Mouse (Mus musculus) kidney, embryonic 15.5 days (tissue): Measurements from ENCODE around the gene Agpat4. TPM values are rescaled to one million over a fixed set of nuclear protein-coding genes. Genes with fewer than 3 reads are reported as not detected.
"Not testable (repeated sequence)": the region's sequence is repeated elsewhere in the genome, so short reads cannot be mapped to it uniquely, and the experiment has no call there.

ENCODE experiments used
- ATAC-seq: fragments of 200-750 bp; cut with Nextera tagmentation; replicated peaks from 2 replicates; pipeline ENCODE4 v1.8.0; 2017; ENCODE audit warnings: moderate TSS enrichment; ENCODE audit not compliant: low FRiP score
- H3K27ac ChIP-seq: fragments of 300-500 bp; sonication (generic); 2 replicates; pipeline ENCODE4 v1.5.1; 2015; ENCODE audit warnings: mild to moderate bottlenecking, inconsistent platforms
- H3K27me3 ChIP-seq: fragments of 300-500 bp; sonication (generic); 2 replicates; pipeline ENCODE4 v1.6.1; 2015; ENCODE audit warnings: inconsistent platforms
- H3K36me3 ChIP-seq: fragments of 300-500 bp; sonication (generic); 2 replicates; pipeline ENCODE4 v1.6.1; 2015; ENCODE audit warnings: inconsistent platforms
- H3K4me1 ChIP-seq: fragments of 300-500 bp; sonication (generic); 2 replicates; pipeline ENCODE4 v1.6.1; 2015; ENCODE audit warnings: inconsistent platforms
- H3K4me2 ChIP-seq: fragments of 300-500 bp; sonication (generic); 2 replicates; pipeline ENCODE4 v1.6.1; 2015; ENCODE audit warnings: moderate library complexity, mild to moderate bottlenecking, inconsistent platforms
- H3K4me3 ChIP-seq: fragments of 300-500 bp; sonication (generic); replicated peaks from 2 replicates; pipeline ENCODE4 v1.5.1; 2015; ENCODE audit warnings: mild to moderate bottlenecking, inconsistent platforms
- H3K9ac ChIP-seq: fragments of 300-500 bp; sonication (generic); 2 replicates; pipeline ENCODE4 v1.6.1; 2015; ENCODE audit warnings: mild to moderate bottlenecking, inconsistent platforms
- H3K9me3 ChIP-seq: fragments of 300-500 bp; sonication (generic); replicated peaks from 2 replicates; pipeline ENCODE4 v1.6.1; 2016; ENCODE audit warnings: inconsistent platforms
- WGBS: fragments of 180-500 bp; shearing (Covaris S2); methylation state at CpG from one replicate; pipeline ENCODE4 v1.1.7; 2015; ENCODE audit warnings: mixed read lengths; 5-methylcytosine and 5-hydroxymethylcytosine counted together
- polyA plus RNA-seq: library from polyadenylated mRNA; unstranded; fragments of >200 nt; fragmentation: Nextera tagmentation; extraction: Ambion mirVana; gene quantifications from 2 replicates; pipeline ENCODE4 v1.2.1, GENCODE M21; 2015

The Agpat4 gene
- polyA plus RNA-seq, 1 experiment from 2014 or later, result 37.2 TPM

DNA sequence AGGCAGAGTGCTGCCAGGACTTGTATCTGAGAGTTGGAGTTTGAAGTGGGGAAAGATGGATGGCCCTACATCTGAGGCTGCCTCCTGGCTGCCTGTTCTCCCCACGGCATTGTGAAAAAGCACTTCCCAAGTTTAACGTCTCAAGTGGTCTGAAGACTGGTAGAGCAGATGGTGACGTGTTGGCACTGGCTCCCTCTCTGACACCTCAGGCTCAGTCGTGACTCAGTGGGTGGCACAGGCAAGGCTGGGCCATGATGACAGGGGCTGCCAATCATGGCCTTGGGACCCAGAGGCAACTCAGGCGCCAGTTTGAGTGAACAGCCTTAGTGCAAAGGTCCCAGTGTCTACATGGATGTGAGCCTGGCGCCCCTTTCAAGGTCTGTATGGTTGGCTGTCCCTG, 103.4 kb downstream of the Agpat4 start:
- H3K9ac ChIP-seq, result no peak overlapping the region
- WGBS, result 44% methylated on average over 6 of the region's 6 CpGs
- H3K4me2 ChIP-seq, result no peak overlapping the region
- H3K9me3 ChIP-seq, result no peaks in the 10 kb centered on the region
- no peak for ATAC-seq
- H3K27me3 ChIP-seq, result no peaks in the 10 kb centered on the region
- no peak overlapping the region for H3K27ac ChIP-seq
- H3K4me1 ChIP-seq, result 0 out of 2 replicates have a peak, but pooled peaks cover 4% of the 10 kb centered on the region
- peaks cover 72% of the 10 kb centered on the region for H3K36me3 ChIP-seq
- H3K4me3 ChIP-seq, result no peak overlapping the region

DNA sequence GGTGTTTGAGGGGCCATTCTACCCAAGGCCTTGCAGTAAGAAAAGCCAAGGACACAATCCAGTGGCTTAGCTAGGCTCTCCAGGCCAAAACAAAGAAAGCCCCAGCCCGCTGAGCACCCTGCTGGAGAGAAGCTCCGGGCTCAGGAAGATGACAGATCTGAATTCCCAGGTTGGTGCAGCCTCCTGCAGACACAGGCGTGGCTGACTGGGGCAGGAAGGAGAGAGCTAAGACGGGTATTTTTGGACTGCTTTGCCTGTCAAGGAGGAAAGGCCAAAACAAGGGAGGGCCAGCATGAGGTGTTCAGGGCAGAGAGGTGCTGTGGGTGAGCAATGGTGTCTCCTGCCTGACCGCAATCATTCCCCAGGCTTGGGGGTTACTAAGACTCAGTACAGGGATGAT, 105.2 kb downstream of the Agpat4 start:
- Histone ChIP-seq H3K4me3 (no peak overlapping the region), H3K9ac (no peak overlapping the region), H3K27me3 (no peaks in the 10 kb centered on the region), H3K9me3 (no peaks in the 10 kb centered on the region), H3K4me2 (no peak overlapping the region), H3K27ac (peak overlapping the region; percentile 48; the same call in 1 of the 2 replicates), H3K4me1 (0 out of 2 replicates have a peak, but pooled peaks cover 4% of the 10 kb centered on the region), H3K36me3 (peaks cover 72% of the 10 kb centered on the region)
- ATAC-seq, result no peak
- 58% methylated on average over 5 of the region's 5 CpGs for WGBS

DNA sequence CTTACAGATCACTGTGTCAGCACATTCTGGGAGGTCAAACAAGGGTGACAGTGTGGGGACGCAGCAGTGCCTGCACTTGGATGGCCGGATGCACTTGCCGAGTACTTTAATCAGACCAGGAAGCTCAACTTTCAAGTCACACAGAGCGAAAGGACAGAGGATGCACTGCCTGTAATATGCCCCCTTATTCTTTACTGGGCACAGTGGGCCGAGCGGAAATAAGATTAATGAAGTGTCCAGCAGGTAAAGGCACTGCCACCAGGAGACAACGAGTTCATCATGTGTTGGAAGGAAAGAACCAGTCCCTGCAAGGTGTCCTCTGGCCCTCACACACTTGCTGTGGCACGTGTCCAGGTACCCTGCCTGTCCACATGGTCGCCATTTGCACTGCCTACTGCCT, 105.6 kb downstream of the Agpat4 start:
- 60% methylated on average over 9 of the region's 9 CpGs for WGBS
- H3K36me3 ChIP-seq, result peaks cover 72% of the 10 kb centered on the region
- peak; percentile 35 for ATAC-seq
- no peaks in the 10 kb centered on the region for H3K9me3 ChIP-seq
- H3K4me1 ChIP-seq, result 0 out of 2 replicates have a peak, but pooled peaks cover 4% of the 10 kb centered on the region
- H3K27ac ChIP-seq, result peak overlapping the region; percentile 48; the same call in 1 of the 2 replicates
- H3K27me3 ChIP-seq, result no peaks in the 10 kb centered on the region
- H3K9ac ChIP-seq, result no peak overlapping the region
- no peak overlapping the region for H3K4me2 ChIP-seq
- no peak overlapping the region for H3K4me3 ChIP-seq

DNA sequence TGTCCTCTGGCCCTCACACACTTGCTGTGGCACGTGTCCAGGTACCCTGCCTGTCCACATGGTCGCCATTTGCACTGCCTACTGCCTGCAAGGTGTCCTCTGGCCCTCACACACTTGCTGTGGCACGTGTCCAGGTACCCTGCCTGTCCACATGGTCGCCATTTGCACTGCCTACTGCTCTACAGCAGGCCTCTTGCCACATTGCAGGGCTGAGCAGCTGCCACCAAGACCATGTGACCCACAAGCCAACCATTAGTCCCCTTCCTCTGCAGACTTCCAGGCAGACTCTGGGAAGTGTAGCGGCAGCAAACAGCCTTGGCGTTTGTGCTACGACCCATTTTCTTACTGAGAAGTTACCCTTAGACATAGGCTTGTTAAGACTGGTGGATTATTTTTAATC, 106.0 kb downstream of the Agpat4 start:
- WGBS, result 82% methylated on average over 7 of the region's 7 CpGs
- not testable (repeated sequence) for H3K4me3 ChIP-seq, H3K9ac ChIP-seq, H3K4me2 ChIP-seq, H3K27ac ChIP-seq, H3K4me1 ChIP-seq, H3K9me3 ChIP-seq, H3K27me3 ChIP-seq
- ATAC-seq, result 0 out of 2 replicates have a peak, but pooled peaks have one; percentile 21
- H3K36me3 ChIP-seq, result peaks cover 72% of the 10 kb centered on the region

DNA sequence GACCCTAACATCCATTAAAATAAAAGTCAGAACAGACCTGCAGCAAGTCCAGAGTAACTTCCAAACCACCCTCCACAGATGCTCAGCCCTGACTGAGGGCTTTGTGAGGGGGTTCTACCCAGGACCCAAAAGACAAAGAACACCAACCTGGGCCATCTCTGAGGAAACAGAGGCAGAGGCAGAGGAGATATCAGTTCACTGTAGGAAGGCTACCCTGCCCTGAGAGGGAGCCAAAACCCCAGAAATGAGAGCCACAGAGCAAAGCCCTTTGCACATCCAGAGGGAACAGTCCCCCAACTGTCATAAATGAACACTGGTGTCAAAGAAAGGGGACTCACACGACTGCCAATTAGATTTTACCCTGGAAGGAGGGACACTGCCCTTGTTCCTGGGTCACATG, 106.7 kb downstream of the Agpat4 start:
- H3K4me1 ChIP-seq, result 0 out of 2 replicates have a peak, but pooled peaks cover 4% of the 10 kb centered on the region
- peaks cover 72% of the 10 kb centered on the region for H3K36me3 ChIP-seq
- no peaks in the 10 kb centered on the region for H3K9me3 ChIP-seq
- 26% methylated on average over 1 of the region's 1 CpGs for WGBS
- no peak overlapping the region for H3K4me2 ChIP-seq
- H3K27ac ChIP-seq, result no peak overlapping the region
- no peaks in the 10 kb centered on the region for H3K27me3 ChIP-seq
- no peak overlapping the region for H3K4me3 ChIP-seq
- H3K9ac ChIP-seq, result no peak overlapping the region
- ATAC-seq, result no peak

DNA sequence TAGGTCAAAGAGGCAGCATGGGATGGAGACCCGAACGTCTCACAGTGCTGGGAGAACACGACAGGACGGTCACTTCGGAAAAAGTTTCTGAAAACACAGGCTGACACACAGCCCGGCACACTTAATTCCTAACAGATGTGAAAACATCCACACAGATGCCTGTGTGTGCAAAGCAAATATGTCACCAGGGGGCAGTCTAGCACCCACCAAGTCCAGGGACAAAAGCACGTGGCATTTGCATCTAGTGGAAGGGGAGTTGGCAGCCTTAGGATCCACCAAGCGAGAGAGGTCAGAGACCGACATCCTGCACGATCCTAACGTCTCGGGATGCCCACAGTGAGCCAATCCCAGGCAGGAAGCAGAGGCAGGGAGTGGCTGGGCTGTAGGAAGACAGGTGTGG, 108.0 kb downstream of the Agpat4 start:
- 0 out of 2 replicates have a peak, but pooled peaks cover 4% of the 10 kb centered on the region for H3K4me1 ChIP-seq
- no peaks in the 10 kb centered on the region for H3K27me3 ChIP-seq
- H3K9me3 ChIP-seq, result no peaks in the 10 kb centered on the region
- no peak overlapping the region for H3K4me2 ChIP-seq
- no peak overlapping the region for H3K27ac ChIP-seq
- 48% methylated on average over 12 of the region's 12 CpGs for WGBS
- peaks cover 74% of the 10 kb centered on the region for H3K36me3 ChIP-seq
- ATAC-seq, result 0 out of 2 replicates have a peak, but pooled peaks have one; percentile 40
- no peak overlapping the region for H3K4me3 ChIP-seq
- H3K9ac ChIP-seq, result no peak overlapping the region

DNA sequence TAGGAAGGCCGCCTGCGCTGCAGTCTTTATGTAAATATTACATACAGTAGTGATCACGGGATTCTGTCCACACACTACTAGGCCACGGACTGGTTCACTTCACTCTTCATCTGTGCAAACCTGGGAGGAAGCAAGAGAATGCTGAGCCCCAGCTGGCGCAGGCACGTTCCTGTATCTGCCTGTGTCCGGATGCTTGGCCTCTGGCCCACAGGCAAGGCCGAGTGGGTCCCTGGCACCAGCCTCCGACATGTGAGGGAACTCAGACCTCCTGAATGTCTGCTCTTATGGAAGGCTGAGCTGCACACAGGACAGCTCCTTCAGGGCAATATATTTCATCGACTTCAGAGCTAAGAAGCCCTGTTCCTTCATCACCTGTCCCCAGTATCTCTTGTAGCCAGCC, 109.5 kb downstream of the Agpat4 start:
- Histone ChIP-seq H3K9me3 (no peaks in the 10 kb centered on the region), H3K4me2 (no peak overlapping the region), H3K4me1 (0 out of 2 replicates have a peak, but pooled peaks cover 4% of the 10 kb centered on the region), H3K27ac (no peak overlapping the region), H3K36me3 (peaks cover 74% of the 10 kb centered on the region), H3K27me3 (no peaks in the 10 kb centered on the region), H3K4me3 (no peak overlapping the region), H3K9ac (no peak overlapping the region)
- 87% methylated on average over 10 of the region's 10 CpGs for WGBS
- no peak for ATAC-seq

DNA sequence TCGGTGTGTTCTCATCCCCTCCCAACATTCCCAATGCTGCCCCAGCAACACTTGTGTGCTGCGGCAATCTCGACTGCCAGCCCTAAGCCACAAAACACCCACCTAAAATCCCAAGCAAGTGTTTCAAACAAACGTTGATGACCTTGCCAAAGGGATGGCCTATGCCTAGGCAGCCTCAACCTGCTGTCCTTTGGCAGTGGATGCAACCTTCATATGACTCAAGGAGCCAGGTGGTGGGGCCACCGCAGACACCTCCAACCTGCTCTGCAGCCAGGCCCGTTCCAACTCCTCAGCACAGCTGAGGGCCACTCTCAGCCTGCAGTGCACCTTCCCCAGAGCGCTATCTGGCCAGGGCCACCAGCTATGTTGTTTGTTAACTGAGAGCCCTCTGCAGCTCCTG, 110.0 kb downstream of the Agpat4 start:
- Histone ChIP-seq H3K9me3 (no peaks in the 10 kb centered on the region), H3K4me1 (0 out of 2 replicates have a peak, but pooled peaks cover 4% of the 10 kb centered on the region), H3K9ac (no peak overlapping the region), H3K4me2 (no peak overlapping the region), H3K27me3 (no peaks in the 10 kb centered on the region), H3K27ac (no peak overlapping the region), H3K4me3 (no peak overlapping the region), H3K36me3 (peaks cover 78% of the 10 kb centered on the region)
- no peak for ATAC-seq
- WGBS, result 93% methylated on average over 7 of the region's 7 CpGs

DNA sequence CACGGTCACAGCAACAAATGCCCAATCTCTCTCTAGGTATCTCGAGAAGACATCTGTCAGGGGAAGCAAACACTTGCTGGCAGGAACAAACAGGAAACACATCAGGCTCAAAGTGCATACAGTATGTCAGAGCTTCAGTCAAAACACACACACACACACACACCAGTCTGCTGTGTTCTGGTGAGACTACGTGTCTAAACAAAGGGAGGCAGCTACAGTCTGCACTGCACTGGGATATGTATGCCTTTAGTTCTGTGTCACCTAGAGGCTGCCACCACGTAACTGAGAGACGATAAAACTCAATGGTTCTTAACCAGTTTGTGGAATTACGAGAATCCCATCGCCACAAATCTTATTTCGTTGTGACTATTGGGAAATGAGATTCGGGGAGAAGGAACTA, 111.3 kb downstream of the Agpat4 start:
- 93% methylated on average over 9 of the region's 9 CpGs for WGBS
- Histone ChIP-seq H3K9me3 (no peaks in the 10 kb centered on the region), H3K4me1 (no peaks in the 10 kb centered on the region), H3K27me3 (no peaks in the 10 kb centered on the region), H3K4me3 (no peak overlapping the region), H3K4me2 (no peak overlapping the region), H3K36me3 (peaks cover 88% of the 10 kb centered on the region), H3K27ac (no peak overlapping the region), H3K9ac (no peak overlapping the region)
- no peak for ATAC-seq

DNA sequence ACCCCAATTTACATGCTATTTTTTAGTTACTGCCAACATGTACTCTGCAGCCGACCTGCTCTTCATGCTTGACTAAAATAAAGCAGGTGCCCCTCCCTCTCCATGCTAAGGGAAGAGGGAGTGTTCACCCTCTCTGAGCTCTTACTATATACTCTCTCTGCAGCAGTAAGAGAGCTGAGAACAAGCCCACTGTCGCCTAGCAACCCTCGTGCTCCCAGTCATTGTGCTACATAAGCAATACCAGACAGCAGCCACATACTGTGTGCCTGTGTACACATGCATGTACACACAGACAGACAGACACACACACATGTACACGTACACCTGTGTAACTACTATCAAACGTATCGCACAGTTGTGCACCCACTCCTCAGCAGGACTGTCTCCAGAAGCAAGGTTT, 111.7 kb downstream of the Agpat4 start:
- WGBS, result 83% methylated on average over 6 of the region's 6 CpGs
- H3K4me1 ChIP-seq, result no peaks in the 10 kb centered on the region
- H3K36me3 ChIP-seq, result peaks cover 92% of the 10 kb centered on the region
- no peak for ATAC-seq
- no peak overlapping the region for H3K4me2 ChIP-seq
- no peak overlapping the region for H3K4me3 ChIP-seq
- H3K9me3 ChIP-seq, result no peaks in the 10 kb centered on the region
- no peak overlapping the region for H3K9ac ChIP-seq
- no peaks in the 10 kb centered on the region for H3K27me3 ChIP-seq
- no peak overlapping the region for H3K27ac ChIP-seq

DNA sequence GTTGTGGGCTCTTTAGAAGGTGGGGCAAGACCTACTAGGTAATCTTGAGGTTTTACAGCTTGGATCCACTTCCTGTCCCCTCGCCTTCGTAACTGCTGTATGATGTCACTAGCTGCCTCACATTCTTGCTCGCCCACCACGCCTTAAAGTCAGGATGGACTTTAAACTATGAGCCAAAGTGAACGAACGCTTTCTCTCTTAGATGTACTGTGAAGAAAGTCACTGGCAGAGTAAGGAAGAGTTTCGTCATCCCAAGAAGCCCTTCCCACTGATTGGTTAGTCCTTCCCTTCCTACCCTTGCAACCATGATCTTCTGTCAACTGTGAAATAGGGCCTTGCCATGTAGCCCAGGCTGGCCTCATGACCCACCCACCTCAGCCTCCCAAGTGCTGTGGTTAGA, 112.6 kb downstream of the Agpat4 start:
- Histone ChIP-seq H3K27me3 (no peaks in the 10 kb centered on the region), H3K4me2 (no peak overlapping the region), H3K9me3 (no peaks in the 10 kb centered on the region), H3K9ac (no peak overlapping the region), H3K4me1 (no peaks in the 10 kb centered on the region), H3K4me3 (no peak overlapping the region), H3K36me3 (peaks cover 97% of the 10 kb centered on the region), H3K27ac (no peak overlapping the region)
- whole genome bisulfite sequencing, result 86% methylated on average over 7 of the region's 7 CpGs
- no peak for ATAC-seq

DNA sequence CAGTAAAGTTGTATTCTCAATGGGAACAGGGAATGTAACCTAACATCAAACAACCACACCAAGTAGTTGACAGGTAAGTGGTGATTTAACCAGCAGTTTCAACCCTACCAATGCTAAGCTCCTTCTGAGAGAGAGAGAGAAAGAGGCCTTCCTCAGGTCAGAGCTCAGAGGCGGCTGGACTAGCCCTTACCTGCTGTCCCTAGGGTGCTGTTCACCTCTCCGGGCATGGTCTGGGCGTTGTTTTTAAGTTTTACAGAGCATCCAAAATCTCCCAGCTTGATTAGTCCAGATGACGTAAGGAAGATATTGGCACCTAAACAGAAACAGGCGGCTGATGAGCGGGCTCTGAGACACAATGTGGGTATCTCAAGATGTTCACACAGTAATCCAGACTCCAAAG, 114.2 kb downstream of the Agpat4 start:
- Histone ChIP-seq H3K36me3 (peaks cover 95% of the 10 kb centered on the region), H3K4me3 (no peak overlapping the region), H3K27me3 (no peaks in the 10 kb centered on the region), H3K4me1 (no peaks in the 10 kb centered on the region), H3K9me3 (no peaks in the 10 kb centered on the region), H3K9ac (no peak overlapping the region), H3K4me2 (no peak overlapping the region), H3K27ac (no peak overlapping the region)
- WGBS, result 97% methylated on average over 6 of the region's 6 CpGs
- ATAC-seq, result no peak

DNA sequence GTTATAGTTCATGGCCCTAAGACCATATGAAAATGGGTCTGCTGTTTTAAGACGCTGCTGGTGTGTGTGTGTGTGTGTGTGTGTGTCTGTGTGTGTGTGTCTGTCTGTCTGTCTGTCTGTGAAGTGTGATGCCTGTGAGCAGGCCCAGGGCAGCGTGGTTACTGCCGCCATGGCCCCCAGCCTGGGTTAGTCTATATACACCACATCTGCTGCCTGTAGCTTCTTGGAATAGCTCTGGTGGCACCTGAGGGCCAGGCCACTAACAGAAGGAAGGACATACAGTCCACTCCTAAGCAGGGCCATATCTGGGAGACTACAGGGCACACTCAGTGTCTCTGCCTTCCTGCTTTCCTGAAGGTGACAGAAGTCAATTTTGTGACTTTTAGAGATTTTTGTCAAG, 122.2 kb downstream of the Agpat4 start:
- Histone ChIP-seq H3K9me3 (no peaks in the 10 kb centered on the region), H3K27ac (no peak overlapping the region), H3K27me3 (no peaks in the 10 kb centered on the region), H3K36me3 (peaks cover 82% of the 10 kb centered on the region), H3K4me3 (no peak overlapping the region), H3K4me2 (no peak overlapping the region), H3K4me1 (no peaks in the 10 kb centered on the region), H3K9ac (no peak overlapping the region)
- 81% methylated on average over 3 of the region's 3 CpGs for WGBS
- no peak for ATAC-seq
